In genomic region chr17:56265869-56266268, GRCm38 (mm10) we compare ENCODE assay signal across 18 mouse cellular contexts. TPM values are rescaled to one million over a fixed set of nuclear protein-coding genes. Genes with fewer than 3 reads are reported as not detected.
A peak's percentile ranks its signal among the peaks of the same experiment; 100 is the strongest.
DNase-seq lines count a peak whose midpoint lies in the region; ATAC-seq and TF ChIP-seq lines count a peak whose summit lies in the region.
"Had no signal": no experiment of that assay in that cellular context is flagged by ENCODE, and none has a peak within 500 bp of the region (broad histone marks: within the 10 kb centered on the region; RNA-seq: fewer than 3 reads in every experiment).

No protein-coding gene starts in this region.

- no peak overlapping the region for H3K4me3 ChIP-seq in thymus, adult 2 months (ENCODE audit: control insufficient read depth, insufficient read depth, low read length)
- H3K4me3 ChIP-seq in brown adipose tissue, adult 24 weeks (ENCODE audit: insufficient read depth, low read depth, low read length): no peak overlapping the region
- no peak overlapping the region for H3K4me3 ChIP-seq in forebrain, embryonic 13.5 days
- H3K4me3 ChIP-seq: hindbrain, embryonic 13.5 days; midbrain, embryonic 15.5 days; stomach, embryonic 15.5 days had no signal

- H3K9me3 ChIP-seq in forebrain, embryonic 13.5 days (replicated peaks): no peaks in the 10 kb centered on the region
- H3K9me3 ChIP-seq: hindbrain, embryonic 13.5 days; midbrain, embryonic 15.5 days; stomach, embryonic 15.5 days had no signal

- peak overlapping the region; percentile 34; the same call in 1 of the 2 replicates for H3K27ac ChIP-seq in thymus, adult 2 months (ENCODE audit: control insufficient read depth, insufficient read depth, low read length)
- peak overlapping the region; percentile 37; the same call in 1 of the 2 replicates for H3K27ac ChIP-seq in brown adipose tissue, adult 24 weeks (replicated peaks; ENCODE audit: low read depth, low read length)
- no peak overlapping the region for H3K27ac ChIP-seq in forebrain, embryonic 13.5 days
- H3K27ac ChIP-seq: hindbrain, embryonic 13.5 days; midbrain, embryonic 15.5 days; stomach, embryonic 15.5 days had no signal

- peaks cover 6% of the 10 kb centered on the region for H3K4me1 ChIP-seq in thymus, adult 2 months (replicated peaks; ENCODE audit: control insufficient read depth, insufficient read depth, low read length)
- H3K4me1 ChIP-seq in brown adipose tissue, adult 24 weeks (ENCODE audit: control insufficient read depth, insufficient read depth, insufficient read length, low read length): peaks cover 3% of the 10 kb centered on the region; the same call in 1 of the 2 replicates
- peaks cover 24% of the 10 kb centered on the region for H3K4me1 ChIP-seq in forebrain, embryonic 13.5 days

- peak; percentile 89 for DNase-seq in heart, adult 11 months
- DNase-seq in heart, postnatal 10 days: no peak
- no peak for DNase-seq in thymus, adult 2 months
- no peak for DNase-seq in thymus, postnatal 36 days
- DNase-seq in layer of hippocampus, adult 9-10 months (ENCODE audit: low spot score): no peak
- DNase-seq in frontal cortex, postnatal 10 days (ENCODE audit: low spot score in 2 of 2): no peak
- DNase-seq: cerebellum, adult 11 months; right cerebral cortex, postnatal 14 days had no signal

- 82% methylated on average over 3 of the region's 3 CpGs for WGBS in thymus, adult 2 months
- WGBS in forebrain, embryonic 13.5 days: 91% methylated on average over 3 of the region's 3 CpGs

- no peak overlapping the region for H3K4me2 ChIP-seq in forebrain, embryonic 13.5 days
- H3K4me2 ChIP-seq: hindbrain, embryonic 13.5 days; midbrain, embryonic 15.5 days; stomach, embryonic 15.5 days had no signal

- intact Hi-C loops in heart, postnatal 10 days (cut with DNase I): no loop called here

- TF ChIP-seq POLR2A in thymus, adult 2 months (IDR thresholded peaks at IDR 0.05; ENCODE audit: control insufficient read depth, extremely low read depth, insufficient read depth, low read length, poor library complexity): no peak

- TF ChIP-seq CTCF in thymus, adult 2 months (IDR thresholded peaks at IDR 0.05; ENCODE audit: borderline replicate concordance, control insufficient read depth, extremely low read depth, insufficient read depth, low read length, poor library complexity): no peak

- no peak overlapping the region for H3K9ac ChIP-seq in forebrain, embryonic 13.5 days
- H3K9ac ChIP-seq: hindbrain, embryonic 13.5 days; midbrain, embryonic 15.5 days; stomach, embryonic 15.5 days had no signal

- ATAC-seq in forebrain, embryonic 13.5 days: no peak
- ATAC-seq: activated CD4-positive, CD25-positive, alpha-beta regulatory T cell, adult 4 months; intestine, postnatal 0 days; midbrain, embryonic 15.5 days had no signal

- no peaks in the 10 kb centered on the region for H3K27me3 ChIP-seq in thymus, adult 2 months (ENCODE audit: control insufficient read depth, insufficient read depth, low read length)
- no peaks in the 10 kb centered on the region for H3K27me3 ChIP-seq in forebrain, embryonic 13.5 days
- H3K27me3 ChIP-seq: hindbrain, embryonic 13.5 days; midbrain, embryonic 15.5 days; stomach, embryonic 15.5 days had no signal

- peaks cover 11% of the 10 kb centered on the region; the same call in 1 of the 2 replicates for H3K36me3 ChIP-seq in thymus, adult 2 months (ENCODE audit: control insufficient read depth, insufficient read depth, low read length)
- H3K36me3 ChIP-seq in forebrain, embryonic 13.5 days (ENCODE audit: poor library complexity, severe bottlenecking): peaks cover 32% of the 10 kb centered on the region

RNA-seq across cellular contexts. Expression of gene Fem1a, which starts 9.3 kb away (rescaled TPM):
- 10 to 100 TPM; 81.5 to 94.9 TPM for total RNA-seq in heart, postnatal 10 days (2021)
- polyA plus RNA-seq in thymus, adult 2 months (2012; rRNA removed): 43.1 and 45.2 TPM in 2 replicates
- polyA plus RNA-seq in brown adipose tissue, adult 24 weeks (2012; ENCODE audit: insufficient read depth, insufficient read length, missing spikeins): 16.3 and 18.4 TPM in 2 replicates
- polyA plus RNA-seq in forebrain, embryonic 13.5 days (2015; fragmentation: Nextera tagmentation; extraction: Ambion mirVana): 16.5 and 19.3 TPM in 2 replicates

RNA-seq across cellular contexts. Expression of gene Ticam1, which starts 10.7 kb away (rescaled TPM):
- total RNA-seq in heart, postnatal 10 days (2021): 10 to 100 TPM; 11.6 to 12.7 TPM
- 21.6 and 23.1 TPM in 2 replicates for polyA plus RNA-seq in thymus, adult 2 months (2012; rRNA removed)
- 9.2 and 10.5 TPM in 2 replicates for polyA plus RNA-seq in brown adipose tissue, adult 24 weeks (2012; ENCODE audit: insufficient read depth, insufficient read length, missing spikeins)
- 1.4 and 1.6 TPM in 2 replicates for polyA plus RNA-seq in forebrain, embryonic 13.5 days (2015; fragmentation: Nextera tagmentation; extraction: Ambion mirVana)

RNA-seq across cellular contexts. Expression of gene Plin3, which starts 26.8 kb away (rescaled TPM):
- 10 to 100 TPM; 67.0 to 81.9 TPM for total RNA-seq in heart, postnatal 10 days (2021)
- polyA plus RNA-seq in thymus, adult 2 months (2012; rRNA removed): 29.3 and 33.0 TPM in 2 replicates
- polyA plus RNA-seq in brown adipose tissue, adult 24 weeks (2012; ENCODE audit: insufficient read depth, insufficient read length, missing spikeins): 62.9 and 78.2 TPM in 2 replicates
- polyA plus RNA-seq in forebrain, embryonic 13.5 days (2015; fragmentation: Nextera tagmentation; extraction: Ambion mirVana): 18.3 and 21.8 TPM in 2 replicates

RNA-seq across cellular contexts. Expression of gene Arrdc5, which starts 34.2 kb away (rescaled TPM):
- total RNA-seq in heart, postnatal 10 days (2021): not detected
- not detected in 2 replicates for polyA plus RNA-seq in thymus, adult 2 months (2012; rRNA removed)
- not detected in 2 replicates for polyA plus RNA-seq in brown adipose tissue, adult 24 weeks (2012; ENCODE audit: insufficient read depth, insufficient read length, missing spikeins)
- not detected in 2 replicates for polyA plus RNA-seq in forebrain, embryonic 13.5 days (2015; fragmentation: Nextera tagmentation; extraction: Ambion mirVana)
- total RNA-seq: liver, adult 2 months had no signal
- polyA plus RNA-seq: activated CD4-positive, CD25-positive, alpha-beta regulatory T cell, adult 4 months; hindbrain, embryonic 13.5 days; intestine, postnatal 0 days; large intestine, adult 2 months; liver, adult 2 months; midbrain, embryonic 15.5 days; neural tube, embryonic 14.5 days; stomach, embryonic 15.5 days had no signal

RNA-seq across cellular contexts. Expression of gene Uhrf1, which starts 37.3 kb away (rescaled TPM):
- 10 to 100 TPM; 21.6 to 23.3 TPM for total RNA-seq in heart, postnatal 10 days (2021)
- polyA plus RNA-seq in thymus, adult 2 months (2012; rRNA removed): 154 and 258 TPM in 2 replicates
- 2.7 and 3.3 TPM in 2 replicates for polyA plus RNA-seq in brown adipose tissue, adult 24 weeks (2012; ENCODE audit: insufficient read depth, insufficient read length, missing spikeins)
- polyA plus RNA-seq in forebrain, embryonic 13.5 days (2015; fragmentation: Nextera tagmentation; extraction: Ambion mirVana): 119 and 138 TPM in 2 replicates
